Mouse (Mus musculus) heart, adult 2 months (tissue): ENCODE results near the gene Podn.

ENCODE experiments used
- CTCF ChIP-seq: fragments of 200-600 bp; IDR thresholded peaks from 2 replicates; pipeline ENCODE4 v1.8.1; 2022; ENCODE audit warnings: antibody characterized with exemption, mild to moderate bottlenecking, moderate library complexity
- EP300 ChIP-seq: fragments of 200-500 bp; IDR thresholded peaks from 2 replicates; pipeline ENCODE4 v1.6.1; 2011; ENCODE audit warnings: low read depth, low read length, control low read depth; ENCODE audit not compliant: insufficient read depth
- POLR2A ChIP-seq: fragments of 200-500 bp; IDR thresholded peaks from 2 replicates; pipeline ENCODE4 v1.6.1; 2011; ENCODE audit warnings: mild to moderate bottlenecking, low read depth, low read length, control low read depth; ENCODE audit not compliant: insufficient read depth

DNA sequence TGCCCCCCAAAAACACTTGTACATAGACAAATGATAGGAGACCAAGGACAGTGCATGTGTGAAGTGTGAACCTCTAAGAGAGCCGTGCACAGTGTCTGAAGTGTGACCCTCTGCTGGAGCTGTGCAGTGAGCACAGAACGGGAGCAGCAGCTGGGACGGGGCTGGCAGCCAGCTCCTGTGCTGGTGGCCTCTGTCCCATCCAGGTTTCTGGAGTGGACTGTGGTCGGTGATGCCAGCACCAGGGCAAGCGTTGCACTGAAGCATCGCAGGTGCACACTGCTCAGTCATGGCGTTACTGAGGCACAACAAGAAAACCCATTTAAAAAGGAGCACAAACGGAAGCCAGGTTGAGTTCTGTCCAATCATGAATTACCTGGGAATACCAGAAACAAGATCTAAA, 50.1 kb downstream of the Podn start:
- TF ChIP-seq CTCF (no peak), EP300 (peak; percentile 46; the same call in 1 of the 2 replicates), POLR2A (no peak)
